Mouse (Mus musculus) heart, embryonic 16.5 days (tissue): ENCODE measurements around the gene Ptpru. TPM values are rescaled to one million over a fixed set of nuclear protein-coding genes. Genes with fewer than 3 reads are reported as not detected.

ENCODE experiments used
- ATAC-seq: fragments of 200-750 bp; cut with Nextera tagmentation; replicated peaks from 2 replicates; pipeline ENCODE4 v1.8.0; 2017; ENCODE audit warnings: moderate number of reproducible peaks; ENCODE audit not compliant: insufficient read depth, low FRiP score; ENCODE audit errors: extremely low read depth
- H3K27ac ChIP-seq: fragments of 300-500 bp; sonication (generic); 2 replicates; pipeline ENCODE4 v1.5.1; 2014; ENCODE audit warnings: mild to moderate bottlenecking, low read length, control low read depth, moderate library complexity
- H3K27me3 ChIP-seq: fragments of 300-500 bp; sonication (generic); 2 replicates; pipeline ENCODE4 v1.6.1; 2014; ENCODE audit warnings: low read length, mixed read lengths; ENCODE audit not compliant: control insufficient read depth, insufficient read depth
- H3K36me3 ChIP-seq: fragments of 300-500 bp; sonication (generic); 2 replicates; pipeline ENCODE4 v1.6.1; 2014; ENCODE audit not compliant: control insufficient read depth, insufficient read depth
- H3K4me1 ChIP-seq: fragments of 300-500 bp; sonication (generic); 2 replicates; pipeline ENCODE4 v1.6.1; 2014; ENCODE audit warnings: low read length, mixed read lengths; ENCODE audit not compliant: control insufficient read depth, insufficient read depth
- H3K4me2 ChIP-seq: fragments of 300-500 bp; sonication (generic); 2 replicates; pipeline ENCODE4 v1.6.1; 2014; ENCODE audit warnings: low read depth, mild to moderate bottlenecking, control low read depth, low read length
- H3K4me3 ChIP-seq: fragments of 300-500 bp; sonication (generic); 2 replicates; pipeline ENCODE4 v1.5.1; 2014; ENCODE audit warnings: mild to moderate bottlenecking, control low read depth, low read length
- H3K9ac ChIP-seq: fragments of 300-500 bp; sonication (generic); 2 replicates; pipeline ENCODE4 v1.6.1; 2014; ENCODE audit warnings: low read length, control low read depth
- H3K9me3 ChIP-seq: fragments of 300-500 bp; sonication (generic); replicated peaks from 2 replicates; pipeline ENCODE4 v1.6.1; 2016; ENCODE audit warnings: low read length; ENCODE audit not compliant: control insufficient read depth
- WGBS: fragments of 180-500 bp; shearing (Covaris S2); extraction: QIAGEN DNeasy Blood & Tissue Kit; methylation state at CpG from one replicate; pipeline ENCODE4 v1.1.7; 2014; 5-methylcytosine and 5-hydroxymethylcytosine counted together
- polyA plus RNA-seq: library from polyadenylated mRNA; unstranded; fragments of >200 nt; fragmentation: Nextera tagmentation; extraction: Ambion mirVana; gene quantifications from 2 replicates; pipeline ENCODE4 v1.2.1, GENCODE M21; 2015

Gene Ptpru
- 1.5 and 2.4 TPM in 2 replicates for polyA plus RNA-seq

GRCm38 (mm10) chr4:131837872-131838524, at the start of gene Ptpru:
TSS of gene Ptpru (minus strand) at chr4:131838288.
- Histone ChIP-seq H3K4me2 (peak within 1 kb of the TSS; percentile 100), H3K36me3 (no peaks in the 10 kb centered on the region), H3K9me3 (no peaks in the 10 kb centered on the region), H3K27ac (no peak within 1 kb of the TSS), H3K4me3 (peak within 1 kb of the TSS; percentile 70), H3K4me1 (peaks cover 16% of the 10 kb centered on the region), H3K27me3 (peaks cover 56% of the 10 kb centered on the region), H3K9ac (peak within 1 kb of the TSS; percentile 80)
- under 1% methylated on average over 72 of the region's 72 CpGs for WGBS
- ATAC-seq, result peak; percentile 84

DNA sequence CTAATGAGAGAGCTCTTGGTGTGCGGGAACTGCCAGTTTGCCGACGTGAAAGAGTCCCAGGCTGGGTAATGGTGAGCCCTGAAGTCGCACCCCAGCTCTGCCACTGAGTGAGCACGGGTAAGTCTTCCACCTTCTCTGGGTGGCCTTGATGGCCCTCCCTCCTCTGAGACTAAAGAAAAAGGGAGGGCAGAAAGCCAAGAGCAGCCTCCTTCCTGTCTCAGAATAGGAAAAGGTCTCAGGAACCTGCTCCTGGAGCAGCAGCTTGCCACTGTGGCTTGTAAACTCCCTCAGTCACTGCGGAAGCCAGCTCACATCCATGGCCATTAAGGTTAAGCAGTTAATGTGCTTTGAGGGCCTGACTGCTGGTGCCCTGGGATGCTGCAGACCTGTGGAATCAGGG, 47.3 kb upstream of the Ptpru start:
- no peak overlapping the region for H3K9ac ChIP-seq
- no peak for ATAC-seq
- peaks cover 10% of the 10 kb centered on the region for H3K36me3 ChIP-seq
- no peak overlapping the region for H3K27ac ChIP-seq
- H3K4me3 ChIP-seq, result no peak overlapping the region
- H3K27me3 ChIP-seq, result no peaks in the 10 kb centered on the region
- no peaks in the 10 kb centered on the region for H3K9me3 ChIP-seq
- H3K4me2 ChIP-seq, result no peak overlapping the region
- H3K4me1 ChIP-seq, result peaks cover 40% of the 10 kb centered on the region
- 63% methylated on average over 6 of the region's 6 CpGs for WGBS

- 53% methylated on average over 6 of the region's 6 CpGs for WGBS
- H3K4me2 ChIP-seq, result no peak overlapping the region
- H3K4me3 ChIP-seq, result no peak overlapping the region
- no peak overlapping the region for H3K27ac ChIP-seq
- H3K9ac ChIP-seq, result no peak overlapping the region
- peaks cover 10% of the 10 kb centered on the region for H3K36me3 ChIP-seq
- no peaks in the 10 kb centered on the region for H3K27me3 ChIP-seq
- H3K4me1 ChIP-seq, result peaks cover 48% of the 10 kb centered on the region
- no peaks in the 10 kb centered on the region for H3K9me3 ChIP-seq
- 0 out of 2 replicates have a peak, but pooled peaks have one; percentile 18 for ATAC-seq
These were observed 45.5 kb upstream of the Ptpru start for GRCm38 (mm10) chr4:131883571-131883970.

DNA sequence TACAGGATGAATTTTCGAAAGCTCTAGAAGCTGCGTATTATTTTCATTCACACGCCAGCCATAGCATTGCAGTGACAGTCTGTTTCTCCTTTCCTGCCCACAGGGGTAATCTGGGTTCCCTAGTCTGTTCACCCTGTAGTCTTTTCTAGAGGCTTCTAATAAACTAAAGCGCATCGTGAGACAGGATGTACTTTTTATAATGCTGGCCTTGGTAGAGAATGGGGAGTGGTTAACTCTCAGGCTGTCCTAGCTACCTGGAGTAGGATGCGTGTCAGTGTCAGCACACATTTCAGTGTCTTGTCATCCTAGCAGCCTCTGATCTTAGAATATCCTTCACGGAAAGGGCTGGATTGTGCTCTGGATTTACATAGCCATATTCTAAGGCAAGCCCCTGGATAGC, 43.2 kb upstream of the Ptpru start:
- ATAC-seq, result no peak
- peaks cover 55% of the 10 kb centered on the region for H3K4me1 ChIP-seq
- no peak overlapping the region for H3K9ac ChIP-seq
- WGBS, result 79% methylated on average over 7 of the region's 7 CpGs
- H3K4me2 ChIP-seq, result no peak overlapping the region
- no peak overlapping the region for H3K4me3 ChIP-seq
- H3K27me3 ChIP-seq, result no peaks in the 10 kb centered on the region
- no peaks in the 10 kb centered on the region for H3K9me3 ChIP-seq
- H3K36me3 ChIP-seq, result peaks cover 3% of the 10 kb centered on the region
- no peak overlapping the region for H3K27ac ChIP-seq

GRCm38 (mm10) chr4:131879692-131880091, 41.6 kb upstream of the Ptpru start:
- H3K4me2 ChIP-seq, result no peak overlapping the region
- H3K27me3 ChIP-seq, result no peaks in the 10 kb centered on the region
- 52% methylated on average over 1 of the region's 1 CpGs for WGBS
- H3K9ac ChIP-seq, result no peak overlapping the region
- H3K4me3 ChIP-seq, result no peak overlapping the region
- no peak for ATAC-seq
- H3K4me1 ChIP-seq, result peaks cover 62% of the 10 kb centered on the region
- H3K36me3 ChIP-seq, result no peaks in the 10 kb centered on the region
- H3K9me3 ChIP-seq, result no peaks in the 10 kb centered on the region
- H3K27ac ChIP-seq, result peak overlapping the region; percentile 32; the same call in 1 of the 2 replicates

GRCm38 (mm10) chr4:131876836-131877235, 38.7 kb upstream of the Ptpru start:
- Histone ChIP-seq H3K4me1 (peaks cover 50% of the 10 kb centered on the region), H3K9ac (0 out of 2 replicates have a peak overlapping the region, but pooled peaks have one; percentile 3), H3K27me3 (no peaks in the 10 kb centered on the region), H3K4me2 (peak overlapping the region; percentile 29; the same call in 1 of the 2 replicates), H3K27ac (no peak overlapping the region), H3K9me3 (no peaks in the 10 kb centered on the region), H3K4me3 (no peak overlapping the region), H3K36me3 (no peaks in the 10 kb centered on the region)
- ATAC-seq, result no peak
- WGBS, result 45% methylated on average over 2 of the region's 2 CpGs

DNA sequence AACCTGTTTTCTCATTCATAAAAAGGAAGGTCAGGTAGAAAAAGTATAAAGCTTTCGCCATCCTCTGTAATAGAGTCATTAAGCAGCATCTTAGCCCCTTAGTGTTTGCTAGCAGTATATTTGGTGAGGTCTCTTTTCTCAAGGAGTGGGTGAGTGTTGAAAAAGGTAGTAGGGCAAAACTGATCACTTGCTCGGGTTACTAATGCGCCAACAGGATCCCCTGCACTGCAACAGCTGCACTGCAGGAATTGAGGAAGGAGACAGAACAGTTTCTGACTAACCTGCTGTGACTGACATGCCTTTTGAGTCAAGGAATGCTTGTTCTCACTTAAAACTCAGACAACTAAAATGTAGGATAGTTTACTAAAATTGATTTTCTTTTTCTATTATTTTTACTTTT, 37.2 kb upstream of the Ptpru start:
- WGBS, result 41% methylated on average over 3 of the region's 3 CpGs
- H3K9me3 ChIP-seq, result no peaks in the 10 kb centered on the region
- ATAC-seq, result no peak
- H3K36me3 ChIP-seq, result no peaks in the 10 kb centered on the region
- peak overlapping the region; percentile 91 for H3K4me2 ChIP-seq
- peak overlapping the region; percentile 100 for H3K4me3 ChIP-seq
- no peaks in the 10 kb centered on the region for H3K27me3 ChIP-seq
- no peak overlapping the region for H3K27ac ChIP-seq
- H3K9ac ChIP-seq, result peak overlapping the region; percentile 100
- peaks cover 38% of the 10 kb centered on the region for H3K4me1 ChIP-seq

GRCm38 (mm10) chr4:131874567-131874966, 36.5 kb upstream of the Ptpru start:
- Histone ChIP-seq H3K4me2 (peak overlapping the region; percentile 91), H3K4me1 (peaks cover 37% of the 10 kb centered on the region), H3K4me3 (peak overlapping the region; percentile 100), H3K9me3 (no peaks in the 10 kb centered on the region), H3K36me3 (no peaks in the 10 kb centered on the region), H3K27ac (peak overlapping the region; percentile 100), H3K9ac (peak overlapping the region; percentile 100), H3K27me3 (no peaks in the 10 kb centered on the region)
- ATAC-seq, result no peak
- 3% methylated on average over 11 of the region's 11 CpGs for WGBS

GRCm38 (mm10) chr4:131874169-131874536, 36.1 kb upstream of the Ptpru start:
- Histone ChIP-seq H3K9ac (peak overlapping the region; percentile 100), H3K9me3 (no peaks in the 10 kb centered on the region), H3K27me3 (no peaks in the 10 kb centered on the region), H3K4me1 (peaks cover 36% of the 10 kb centered on the region), H3K27ac (peak overlapping the region; percentile 100), H3K4me2 (peak overlapping the region; percentile 91), H3K4me3 (peak overlapping the region; percentile 100), H3K36me3 (no peaks in the 10 kb centered on the region)
- ATAC-seq, result peak; percentile 4
- WGBS, result under 1% methylated on average over 20 of the region's 20 CpGs
